Mouse (Mus musculus): ENCODE data around the gene Snip1. TPM values are rescaled to one million over a fixed set of nuclear protein-coding genes. Genes with fewer than 3 reads are reported as not detected.
A peak's percentile ranks its signal among the peaks of the same experiment; 100 is the strongest.

Gene Snip1
- polyA plus RNA-seq, 1 experiment, result 11.0 TPM

GRCm38 (mm10) chr4:125096066-125096465 is 29.6 kb downstream of the Snip1 start:
- no peak overlapping the region for H3K27ac ChIP-seq (ENCODE audit: insufficient read depth, low read length)
- TF ChIP-seq POLR2A (IDR thresholded peaks at IDR 0.05; ENCODE audit: extremely low read depth, insufficient read depth, low read length), result no peak
- no peaks in the 10 kb centered on the region; the same call in 1 of the 2 replicates for H3K4me1 ChIP-seq (ENCODE audit: control insufficient read depth, insufficient read depth, low read length)
- H3K4me3 ChIP-seq (ENCODE audit: insufficient read depth, low read length), result no peak overlapping the region

- Histone ChIP-seq H3K4me1 (ENCODE audit: control insufficient read depth, insufficient read depth, low read length) (no peaks in the 10 kb centered on the region; the same call in 1 of the 2 replicates), H3K4me3 (ENCODE audit: insufficient read depth, low read length) (no peak overlapping the region), H3K27ac (ENCODE audit: insufficient read depth, low read length) (no peak overlapping the region)
- TF ChIP-seq POLR2A (IDR thresholded peaks at IDR 0.05; ENCODE audit: extremely low read depth, insufficient read depth, low read length) (no peak), CTCF (IDR thresholded peaks at IDR 0.05; ENCODE audit: extremely low read depth, insufficient read depth, low read length) (no peak)
These were observed 30.9 kb downstream of the Snip1 start for GRCm38 (mm10) chr4:125097412-125097811.

GRCm38 (mm10) chr4:125099458-125099857 is 33.0 kb downstream of the Snip1 start:
- Histone ChIP-seq H3K27ac (ENCODE audit: insufficient read depth, low read length) (no peak overlapping the region), H3K4me3 (ENCODE audit: insufficient read depth, low read length) (no peak overlapping the region), H3K4me1 (ENCODE audit: control insufficient read depth, insufficient read depth, low read length) (no peaks in the 10 kb centered on the region; the same call in 1 of the 2 replicates)
- TF ChIP-seq POLR2A (IDR thresholded peaks at IDR 0.05; ENCODE audit: extremely low read depth, insufficient read depth, low read length), result no peak
- TF ChIP-seq CTCF (IDR thresholded peaks at IDR 0.05; ENCODE audit: extremely low read depth, insufficient read depth, low read length), result peak; percentile 94

GRCm38 (mm10) chr4:125101334-125101733 is 34.9 kb downstream of the Snip1 start:
- Histone ChIP-seq H3K4me1 (ENCODE audit: control insufficient read depth, insufficient read depth, low read length) (no peaks in the 10 kb centered on the region; the same call in 1 of the 2 replicates), H3K4me3 (ENCODE audit: insufficient read depth, low read length) (no peak overlapping the region), H3K27ac (ENCODE audit: insufficient read depth, low read length) (no peak overlapping the region)
- TF ChIP-seq POLR2A (IDR thresholded peaks at IDR 0.05; ENCODE audit: extremely low read depth, insufficient read depth, low read length), result no peak
- TF ChIP-seq CTCF (IDR thresholded peaks at IDR 0.05; ENCODE audit: extremely low read depth, insufficient read depth, low read length), result no peak

GRCm38 (mm10) chr4:125105354-125105753 is 38.9 kb downstream of the Snip1 start:
- Histone ChIP-seq H3K27ac (ENCODE audit: insufficient read depth, low read length) (no peak overlapping the region), H3K4me3 (ENCODE audit: insufficient read depth, low read length) (no peak overlapping the region), H3K4me1 (ENCODE audit: control insufficient read depth, insufficient read depth, low read length) (no peaks in the 10 kb centered on the region)
- no peak for TF ChIP-seq CTCF (IDR thresholded peaks at IDR 0.05; ENCODE audit: extremely low read depth, insufficient read depth, low read length)
- no peak for TF ChIP-seq POLR2A (IDR thresholded peaks at IDR 0.05; ENCODE audit: extremely low read depth, insufficient read depth, low read length)

- Histone ChIP-seq H3K4me3 (ENCODE audit: insufficient read depth, low read length) (no peak overlapping the region), H3K4me1 (ENCODE audit: control insufficient read depth, insufficient read depth, low read length) (peaks cover 14% of the 10 kb centered on the region; the same call in 1 of the 2 replicates), H3K27ac (ENCODE audit: insufficient read depth, low read length) (0 out of 2 replicates have a peak overlapping the region, but pooled peaks have one; percentile 2)
- TF ChIP-seq CTCF (IDR thresholded peaks at IDR 0.05; ENCODE audit: extremely low read depth, insufficient read depth, low read length) (peak; percentile 85), POLR2A (IDR thresholded peaks at IDR 0.05; ENCODE audit: extremely low read depth, insufficient read depth, low read length) (no peak)
These were observed 48.2 kb downstream of the Snip1 start for GRCm38 (mm10) chr4:125114638-125115037.

GRCm38 (mm10) chr4:125115081-125115480 is 48.6 kb downstream of the Snip1 start:
- TF ChIP-seq POLR2A (IDR thresholded peaks at IDR 0.05; ENCODE audit: extremely low read depth, insufficient read depth, low read length) (no peak), CTCF (IDR thresholded peaks at IDR 0.05; ENCODE audit: extremely low read depth, insufficient read depth, low read length) (no peak)
- H3K4me3 ChIP-seq (ENCODE audit: insufficient read depth, low read length), result no peak overlapping the region
- H3K4me1 ChIP-seq (ENCODE audit: control insufficient read depth, insufficient read depth, low read length), result peaks cover 14% of the 10 kb centered on the region; the same call in 1 of the 2 replicates
- H3K27ac ChIP-seq (ENCODE audit: insufficient read depth, low read length), result 0 out of 2 replicates have a peak overlapping the region, but pooled peaks have one; percentile 2

- H3K4me3 ChIP-seq (ENCODE audit: insufficient read depth, low read length), result no peak overlapping the region
- H3K27ac ChIP-seq (ENCODE audit: insufficient read depth, low read length), result peak overlapping the region; percentile 48
- peaks cover 14% of the 10 kb centered on the region; the same call in 1 of the 2 replicates for H3K4me1 ChIP-seq (ENCODE audit: control insufficient read depth, insufficient read depth, low read length)
- TF ChIP-seq POLR2A (IDR thresholded peaks at IDR 0.05; ENCODE audit: extremely low read depth, insufficient read depth, low read length), result no peak
- no peak for TF ChIP-seq CTCF (IDR thresholded peaks at IDR 0.05; ENCODE audit: extremely low read depth, insufficient read depth, low read length)
These were observed 49.2 kb downstream of the Snip1 start for GRCm38 (mm10) chr4:125115710-125116089.

GRCm38 (mm10) chr4:125116090-125116861 is 49.8 kb downstream of the Snip1 start:
- H3K4me1 ChIP-seq (ENCODE audit: control insufficient read depth, insufficient read depth, low read length), result peaks cover 14% of the 10 kb centered on the region; the same call in 1 of the 2 replicates
- TF ChIP-seq CTCF (IDR thresholded peaks at IDR 0.05; ENCODE audit: extremely low read depth, insufficient read depth, low read length) (no peak), POLR2A (IDR thresholded peaks at IDR 0.05; ENCODE audit: extremely low read depth, insufficient read depth, low read length) (no peak)
- no peak overlapping the region for H3K4me3 ChIP-seq (ENCODE audit: insufficient read depth, low read length)
- peak overlapping the region; percentile 48 for H3K27ac ChIP-seq (ENCODE audit: insufficient read depth, low read length)

GRCm38 (mm10) chr4:125116929-125117328 is 50.5 kb downstream of the Snip1 start:
- no peak for TF ChIP-seq POLR2A (IDR thresholded peaks at IDR 0.05; ENCODE audit: extremely low read depth, insufficient read depth, low read length)
- TF ChIP-seq CTCF (IDR thresholded peaks at IDR 0.05; ENCODE audit: extremely low read depth, insufficient read depth, low read length), result no peak
- no peak overlapping the region for H3K4me3 ChIP-seq (ENCODE audit: insufficient read depth, low read length)
- peaks cover 14% of the 10 kb centered on the region; the same call in 1 of the 2 replicates for H3K4me1 ChIP-seq (ENCODE audit: control insufficient read depth, insufficient read depth, low read length)
- no peak overlapping the region for H3K27ac ChIP-seq (ENCODE audit: insufficient read depth, low read length)
